ENCODE assay signal across 9 mouse cellular contexts in the genomic region with DNA sequence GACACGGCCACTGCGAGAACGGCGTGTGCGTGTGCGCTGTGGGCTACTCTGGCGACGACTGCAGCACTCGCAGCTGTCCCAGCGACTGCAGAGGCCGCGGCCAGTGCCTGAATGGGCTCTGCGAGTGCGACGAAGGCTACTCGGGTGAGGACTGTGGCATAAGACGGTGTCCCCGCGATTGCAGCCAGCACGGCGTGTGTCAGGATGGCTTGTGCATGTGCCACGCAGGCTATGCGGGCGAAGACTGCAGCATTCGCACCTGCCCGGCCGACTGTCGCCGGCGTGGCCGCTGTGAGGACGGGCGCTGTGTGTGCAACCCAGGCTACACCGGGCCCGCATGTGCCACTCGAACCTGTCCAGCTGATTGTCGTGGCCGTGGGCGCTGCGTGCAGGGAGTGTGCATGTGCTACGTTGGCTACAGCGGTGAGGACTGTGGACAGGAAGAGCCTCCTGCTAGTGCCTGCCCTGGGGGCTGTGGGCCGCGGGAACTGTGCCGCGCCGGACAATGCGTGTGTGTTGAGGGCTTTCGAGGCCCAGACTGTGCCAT. TPM values are rescaled to one million over a fixed set of nuclear protein-coding genes. Genes with fewer than 3 reads are reported as not detected.
DNase-seq lines count a peak whose midpoint lies in the region; ATAC-seq and TF ChIP-seq lines count a peak whose summit lies in the region.
"Had no signal": no experiment of that assay in that cellular context is flagged by ENCODE, and none has a peak within 500 bp of the region (broad histone marks: within the 10 kb centered on the region; RNA-seq: fewer than 3 reads in every experiment).

No protein-coding gene starts in this region.

- peak overlapping the region; percentile 54 for H3K4me2 ChIP-seq in limb, embryonic 15.5 days

- TF ChIP-seq CTCF in heart, adult 2 months (IDR thresholded peaks at IDR 0.05) = no peak
- TF ChIP-seq CTCF in testis, adult 2 months (IDR thresholded peaks at IDR 0.05; ENCODE audit: control insufficient read depth, insufficient read depth, insufficient replicate concordance, low read depth, low read length) = no peak
- TF ChIP-seq CTCF in cerebellum, adult 2 months (IDR thresholded peaks at IDR 0.05; ENCODE audit: borderline replicate concordance, insufficient read depth, low read depth, low read length) = no peak

- TF ChIP-seq POLR2A in heart, adult 2 months (IDR thresholded peaks at IDR 0.05; ENCODE audit: insufficient read depth, low read depth, low read length) = no peak
- TF ChIP-seq POLR2A in testis, adult 2 months (IDR thresholded peaks at IDR 0.05; ENCODE audit: control insufficient read depth, low read depth, low read length) = no peak
- TF ChIP-seq POLR2A in cerebellum, adult 2 months (IDR thresholded peaks at IDR 0.05; ENCODE audit: borderline replicate concordance, insufficient read depth, low read length) = no peak

- no peak for TF ChIP-seq EP300 in heart, adult 2 months (IDR thresholded peaks at IDR 0.05; ENCODE audit: insufficient read depth, low read depth, low read length)

- peak overlapping the region; percentile 7; the same call in 1 of the 2 replicates for H3K9ac ChIP-seq in heart, adult 2 months (ENCODE audit: low read depth, low read length)
- no peak overlapping the region for H3K9ac ChIP-seq in limb, embryonic 15.5 days

- no peak for DNase-seq in heart, adult 2 months
- no peak for DNase-seq in heart, postnatal 4 days
- no peak for DNase-seq in testis, postnatal 14 days (ENCODE audit: low spot score)
- no peak for DNase-seq in cerebellum, adult 2 months
- DNase-seq in embryo, embryonic 9.5 days (ENCODE audit: extremely low spot score) = no peak
- no peak for DNase-seq in layer of hippocampus, postnatal 36 days

- H3K27ac ChIP-seq in heart, adult 2 months = no peak overlapping the region
- H3K27ac ChIP-seq in testis, adult 2 months (ENCODE audit: control insufficient read depth, insufficient read depth, low read depth, low read length) = no peak overlapping the region
- H3K27ac ChIP-seq in limb, embryonic 15.5 days = no peak overlapping the region
- H3K27ac ChIP-seq in cerebellum, adult 2 months (ENCODE audit: insufficient read depth, low read length) = no peak overlapping the region

- H3K36me3 ChIP-seq in heart, adult 2 months (ENCODE audit: control insufficient read depth, insufficient read depth, low read length) = no peaks in the 10 kb centered on the region
- no peaks in the 10 kb centered on the region for H3K36me3 ChIP-seq in testis, adult 2 months (ENCODE audit: control insufficient read depth, insufficient read depth, low read length)
- H3K36me3 ChIP-seq in limb, embryonic 15.5 days = no peaks in the 10 kb centered on the region

- intact Hi-C loops in heart, adult 2 months (cut with DNase I) = no loop called here

- H3K4me1 ChIP-seq in heart, adult 2 months (ENCODE audit: control insufficient read depth, insufficient read depth, low read length) = peaks cover 2% of the 10 kb centered on the region; the same call in 1 of the 2 replicates
- H3K4me1 ChIP-seq in testis, adult 2 months (ENCODE audit: control insufficient read depth, insufficient read depth, low read length) = peaks cover 19% of the 10 kb centered on the region
- H3K4me1 ChIP-seq in limb, embryonic 15.5 days = peaks cover 15% of the 10 kb centered on the region
- no peaks in the 10 kb centered on the region; the same call in 1 of the 2 replicates for H3K4me1 ChIP-seq in cerebellum, adult 2 months (ENCODE audit: control insufficient read depth, insufficient read depth, low read length)

- H3K27me3 ChIP-seq in heart, adult 2 months (ENCODE audit: control insufficient read depth, insufficient read depth, low read length) = peaks cover 18% of the 10 kb centered on the region
- no peaks in the 10 kb centered on the region; the same call in 1 of the 2 replicates for H3K27me3 ChIP-seq in testis, adult 2 months (ENCODE audit: control insufficient read depth, insufficient read depth, low read length)
- H3K27me3 ChIP-seq in limb, embryonic 15.5 days = peaks cover 78% of the 10 kb centered on the region
- peaks cover 2% of the 10 kb centered on the region; the same call in 1 of the 2 replicates for H3K27me3 ChIP-seq in cerebellum, adult 2 months (ENCODE audit: control insufficient read depth, insufficient read depth, low read length)

- H3K79me2 ChIP-seq in heart, adult 2 months (replicated peaks; ENCODE audit: control insufficient read depth, insufficient read depth, low read length) = no peaks in the 10 kb centered on the region

- H3K4me3 ChIP-seq in heart, adult 2 months = no peak overlapping the region
- H3K4me3 ChIP-seq in testis, adult 2 months (ENCODE audit: control insufficient read depth, low read depth, low read length) = peak overlapping the region; percentile 57
- H3K4me3 ChIP-seq in limb, embryonic 15.5 days = peak overlapping the region; percentile 35
- H3K4me3 ChIP-seq in cerebellum, adult 2 months (replicated peaks; ENCODE audit: insufficient read depth, low read depth, low read length) = no peak overlapping the region
- H3K4me3 ChIP-seq: erythroblast, embryonic 14.5 days had no signal

- WGBS in heart, adult 2 months = 41% methylated on average over 49 of the region's 49 CpGs
- WGBS in limb, embryonic 15.5 days = 31% methylated on average over 49 of the region's 49 CpGs
- 28% methylated on average over 49 of the region's 49 CpGs for WGBS in cerebellum, adult 2 months

- 0 out of 2 replicates have a peak, but pooled peaks cover 3% of the 10 kb centered on the region for H3K9me3 ChIP-seq in limb, embryonic 15.5 days

- no peak for ATAC-seq in limb, embryonic 15.5 days (ENCODE audit: insufficient number of reproducible peaks, low FRiP score, low TSS enrichment, low read depth)

RNA-seq across cellular contexts. Expression of a gene that starts 2.0 kb away (rescaled TPM):
- total RNA-seq in heart, adult 2 months (2021) = 10 to 100 TPM; 28.5 to 28.8 TPM
- 27.3 and 32.7 TPM in 2 replicates for polyA plus RNA-seq in heart, adult 2 months (2012; rRNA removed)
- total RNA-seq in heart, postnatal 4 days (2021) = 10 to 100 TPM; 47.1 to 54.2 TPM
- 0.77 and 1.9 TPM in 2 replicates for polyA plus RNA-seq in testis, adult 2 months (2012; rRNA removed)
- 1.9 and 4.2 TPM in 2 replicates for polyA plus RNA-seq in limb, embryonic 15.5 days (2015; fragmentation: Nextera tagmentation; extraction: Ambion mirVana)
- polyA plus RNA-seq in cerebellum, adult 2 months (2012; rRNA removed) = 1.6 and 1.8 TPM in 2 replicates
- 10 to 100 TPM in 1 of 2 experiments, 1 to 10 TPM in 1; 9.9 to 10.7 TPM for total RNA-seq in layer of hippocampus, postnatal 36 days (2021)
- polyA plus RNA-seq: erythroblast, embryonic 14.5 days had no signal

RNA-seq across cellular contexts. Expression of a gene that starts 25.4 kb away (rescaled TPM):
- 10 to 100 TPM; 15.3 to 18.4 TPM for total RNA-seq in heart, adult 2 months (2021)
- polyA plus RNA-seq in heart, adult 2 months (2012; rRNA removed) = 25.3 and 27.4 TPM in 2 replicates
- 10 to 100 TPM; 22.3 to 24.4 TPM for total RNA-seq in heart, postnatal 4 days (2021)
- polyA plus RNA-seq in testis, adult 2 months (2012; rRNA removed) = 27.9 and 28.4 TPM in 2 replicates
- polyA plus RNA-seq in limb, embryonic 15.5 days (2015; fragmentation: Nextera tagmentation; extraction: Ambion mirVana) = 85.4 and 88.3 TPM in 2 replicates
- polyA plus RNA-seq in cerebellum, adult 2 months (2012; rRNA removed) = 61.4 and 69.4 TPM in 2 replicates
- 100 to 1,000 TPM in 1 of 2 experiments, 10 to 100 TPM in 1; 89.9 to 101 TPM for total RNA-seq in layer of hippocampus, postnatal 36 days (2021)

RNA-seq across cellular contexts. Expression of a gene that starts 27.8 kb away (rescaled TPM):
- total RNA-seq in heart, adult 2 months (2021) = 1 to 10 TPM; 7.9 TPM
- polyA plus RNA-seq in heart, adult 2 months (2012; rRNA removed) = 4.0 and 8.8 TPM in 2 replicates
- 1 to 10 TPM; 6.1 to 9.5 TPM for total RNA-seq in heart, postnatal 4 days (2021)
- 156 and 172 TPM in 2 replicates for polyA plus RNA-seq in testis, adult 2 months (2012; rRNA removed)
- 15.5 and 17.1 TPM in 2 replicates for polyA plus RNA-seq in limb, embryonic 15.5 days (2015; fragmentation: Nextera tagmentation; extraction: Ambion mirVana)
- polyA plus RNA-seq in cerebellum, adult 2 months (2012; rRNA removed) = 7.4 and 8.5 TPM in 2 replicates
- total RNA-seq in layer of hippocampus, postnatal 36 days (2021) = 10 to 100 TPM; 17.9 to 18.0 TPM

RNA-seq across cellular contexts. Expression of a gene that starts 43.0 kb away (rescaled TPM):
- total RNA-seq in heart, adult 2 months (2021) = 1 to 10 TPM in 1 of 2 experiments, under 1 TPM in 1; 0.86 to 1.4 TPM
- 2.7 and 7.0 TPM in 2 replicates for polyA plus RNA-seq in heart, adult 2 months (2012; rRNA removed)
- total RNA-seq in heart, postnatal 4 days (2021) = under 1 TPM; 0.52 to 0.91 TPM
- 1.5 and 1.6 TPM in 2 replicates for polyA plus RNA-seq in testis, adult 2 months (2012; rRNA removed)
- polyA plus RNA-seq in limb, embryonic 15.5 days (2015; fragmentation: Nextera tagmentation; extraction: Ambion mirVana) = 0.46 and 0.60 TPM in 2 replicates
- 194 and 222 TPM in 2 replicates for polyA plus RNA-seq in cerebellum, adult 2 months (2012; rRNA removed)
- 100 to 1,000 TPM; 317 to 352 TPM for total RNA-seq in layer of hippocampus, postnatal 36 days (2021)
- polyA plus RNA-seq: erythroblast, embryonic 14.5 days had no signal

RNA-seq across cellular contexts. Expression of a gene that starts 44.0 kb away (rescaled TPM):
- total RNA-seq in heart, adult 2 months (2021) = 10 to 100 TPM; 53.0 to 63.9 TPM
- polyA plus RNA-seq in heart, adult 2 months (2012; rRNA removed) = 50.5 and 55.7 TPM in 2 replicates
- 10 to 100 TPM; 37.8 to 41.8 TPM for total RNA-seq in heart, postnatal 4 days (2021)
- 15.9 and 20.2 TPM in 2 replicates for polyA plus RNA-seq in testis, adult 2 months (2012; rRNA removed)
- polyA plus RNA-seq in limb, embryonic 15.5 days (2015; fragmentation: Nextera tagmentation; extraction: Ambion mirVana) = 26.8 and 29.9 TPM in 2 replicates
- polyA plus RNA-seq in cerebellum, adult 2 months (2012; rRNA removed) = 57.3 and 66.9 TPM in 2 replicates
- total RNA-seq in layer of hippocampus, postnatal 36 days (2021) = 10 to 100 TPM; 44.4 to 50.8 TPM

Comparison
In these comparisons a context has a peak if more than half of its experiments do, and no peak if none do; other contexts are left out.
1. H3K4me3 ChIP-seq: peak in testis, adult 2 months (single experiment) and limb, embryonic 15.5 days (single experiment); none in heart, adult 2 months (single experiment) and cerebellum, adult 2 months (single experiment).